Mouse (Mus musculus) bone marrow, adult 2 months (tissue): Measurements from ENCODE around the gene Mast1. TPM values are rescaled to one million over a fixed set of nuclear protein-coding genes. Genes with fewer than 3 reads are reported as not detected.
"Not testable (repeated sequence)": the region's sequence is repeated elsewhere in the genome, so short reads cannot be mapped to it uniquely, and the experiment has no call there.

Experiments used
- H3K27ac ChIP-seq: fragments of 200-500 bp; 2 replicates; pipeline ENCODE4 v1.5.1; 2012; ENCODE audit warnings: low read depth, mild to moderate bottlenecking, control low read depth, inconsistent platforms, low read length; ENCODE audit not compliant: control insufficient read depth, poor library complexity, insufficient read depth
- H3K4me1 ChIP-seq: fragments of 200-500 bp; 2 replicates; pipeline ENCODE4 v1.6.1; 2011; ENCODE audit warnings: low read length; ENCODE audit not compliant: control insufficient read depth, insufficient read depth
- H3K4me3 ChIP-seq: fragments of 200-500 bp; replicated peaks from 2 replicates; pipeline ENCODE3; 2011; ENCODE audit warnings: mild to moderate bottlenecking, low read depth, low read length, control low read depth; ENCODE audit not compliant: control insufficient read depth
- CTCF ChIP-seq: fragments of 200-500 bp; IDR thresholded peaks from 2 replicates; pipeline ENCODE4 v1.5.1; 2011; ENCODE audit warnings: low read length, control low read depth; ENCODE audit not compliant: control insufficient read depth, insufficient read depth
- POLR2A ChIP-seq: fragments of 200-500 bp; IDR thresholded peaks from 2 replicates; pipeline ENCODE4 v1.6.1; 2011; ENCODE audit warnings: low read depth, mild to moderate bottlenecking, control low read depth, low read length, borderline replicate concordance; ENCODE audit not compliant: control insufficient read depth
- WGBS: fragments of 180-500 bp; shearing (Covaris S2); methylation state at CpG from one replicate; pipeline ENCODE4 v1.1.7; 2018; 5-methylcytosine and 5-hydroxymethylcytosine counted together
- polyA plus RNA-seq: library from polyadenylated mRNA; stranded (reverse); fragments of >200 nt; gene quantifications from 2 replicates; pipeline ENCODE4 v1.2.4, GENCODE M21; 2011; ENCODE audit warnings: low replicate concordance; ENCODE audit not compliant: missing spikeins, insufficient read depth, insufficient read length

The Mast1 gene
- polyA plus RNA-seq, 1 experiment: not detected

GRCm38 (mm10) chr8:84913502-84913900, 23.7 kb downstream of the Mast1 start:
- peak overlapping the region; percentile 20 for H3K27ac ChIP-seq
- TF ChIP-seq POLR2A: no peak
- no peak for TF ChIP-seq CTCF
- 4% methylated on average over 9 of the region's 9 CpGs for WGBS

GRCm38 (mm10) chr8:84912895-84913501, 24.2 kb downstream of the Mast1 start:
- peaks cover 3% of the 10 kb centered on the region for H3K4me1 ChIP-seq
- WGBS: 3% methylated on average over 55 of the region's 55 CpGs
- TF ChIP-seq POLR2A (peak; percentile 35; the same call in 1 of the 2 replicates), CTCF (no peak)
- H3K27ac ChIP-seq: peak overlapping the region; percentile 20
- H3K4me3 ChIP-seq: peak overlapping the region; percentile 61

More at GRCm38 (mm10) chr8:84913502-84913900, 23.7 kb downstream of the Mast1 start:
- peaks cover 3% of the 10 kb centered on the region for H3K4me1 ChIP-seq
- peak overlapping the region; percentile 61 for H3K4me3 ChIP-seq

GRCm38 (mm10) chr8:84912391-84912790, 24.8 kb downstream of the Mast1 start:
- H3K4me1 ChIP-seq: peaks cover 3% of the 10 kb centered on the region
- peak overlapping the region; percentile 20; the same call in 1 of the 2 replicates for H3K27ac ChIP-seq
- 67% methylated on average over 27 of the region's 27 CpGs for WGBS
- no peak for TF ChIP-seq CTCF
- TF ChIP-seq POLR2A: no peak
- peak overlapping the region; percentile 61 for H3K4me3 ChIP-seq

GRCm38 (mm10) chr8:84911854-84912253, 25.3 kb downstream of the Mast1 start:
- Histone ChIP-seq H3K4me3 (no peak overlapping the region), H3K4me1 (peaks cover 3% of the 10 kb centered on the region), H3K27ac (no peak overlapping the region)
- TF ChIP-seq POLR2A (no peak), CTCF (no peak)
- WGBS: 92% methylated on average over 9 of the region's 9 CpGs

DNA sequence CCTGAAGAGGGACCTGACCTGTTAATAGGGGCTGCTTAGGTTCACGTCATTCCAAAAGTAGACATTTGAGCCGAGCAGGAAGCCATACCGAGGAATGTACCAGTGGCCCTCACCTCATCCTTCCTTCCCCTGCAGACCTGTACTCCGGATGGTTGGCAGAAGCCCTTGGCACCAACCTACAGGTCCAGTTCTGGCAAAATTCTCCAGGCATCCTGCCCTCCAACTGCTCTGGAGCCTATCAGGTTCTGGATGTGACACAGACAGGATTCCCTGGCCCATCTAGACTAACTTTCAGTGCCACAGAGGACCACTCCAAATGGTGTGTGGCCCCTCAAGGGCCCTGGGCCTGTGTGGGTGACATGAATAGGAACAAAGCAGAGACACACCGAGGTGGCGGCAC, 26.6 kb downstream of the Mast1 start:
- Histone ChIP-seq H3K27ac (no peak overlapping the region), H3K4me3 (no peak overlapping the region), H3K4me1 (peaks cover 3% of the 10 kb centered on the region)
- 82% methylated on average over 6 of the region's 6 CpGs for WGBS
- TF ChIP-seq POLR2A (no peak), CTCF (no peak)

DNA sequence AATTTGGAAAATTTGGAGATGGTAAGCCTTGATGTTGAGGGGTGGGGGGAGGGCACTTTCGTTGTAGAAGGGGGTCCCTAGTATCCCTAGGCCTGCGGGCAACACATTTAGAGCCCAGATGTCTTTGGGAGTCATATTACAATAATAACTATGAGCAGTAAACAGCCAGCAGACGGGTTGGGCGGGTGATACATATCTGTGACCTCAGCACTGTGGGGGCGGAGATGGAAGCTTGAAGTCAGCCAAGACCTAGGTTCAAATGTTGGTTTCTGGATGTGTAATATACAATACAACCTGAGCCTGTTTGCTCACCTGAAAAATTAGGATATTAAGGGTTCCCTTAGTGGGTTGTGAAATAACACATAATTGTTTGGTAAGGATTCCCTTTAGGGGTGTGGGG, 27.2 kb downstream of the Mast1 start:
- Histone ChIP-seq H3K4me1 (peaks cover 3% of the 10 kb centered on the region), H3K27ac (peak overlapping the region; percentile 90), H3K4me3 (no peak overlapping the region)
- TF ChIP-seq CTCF (no peak), POLR2A (no peak)
- WGBS: 64% methylated on average over 5 of the region's 5 CpGs

DNA sequence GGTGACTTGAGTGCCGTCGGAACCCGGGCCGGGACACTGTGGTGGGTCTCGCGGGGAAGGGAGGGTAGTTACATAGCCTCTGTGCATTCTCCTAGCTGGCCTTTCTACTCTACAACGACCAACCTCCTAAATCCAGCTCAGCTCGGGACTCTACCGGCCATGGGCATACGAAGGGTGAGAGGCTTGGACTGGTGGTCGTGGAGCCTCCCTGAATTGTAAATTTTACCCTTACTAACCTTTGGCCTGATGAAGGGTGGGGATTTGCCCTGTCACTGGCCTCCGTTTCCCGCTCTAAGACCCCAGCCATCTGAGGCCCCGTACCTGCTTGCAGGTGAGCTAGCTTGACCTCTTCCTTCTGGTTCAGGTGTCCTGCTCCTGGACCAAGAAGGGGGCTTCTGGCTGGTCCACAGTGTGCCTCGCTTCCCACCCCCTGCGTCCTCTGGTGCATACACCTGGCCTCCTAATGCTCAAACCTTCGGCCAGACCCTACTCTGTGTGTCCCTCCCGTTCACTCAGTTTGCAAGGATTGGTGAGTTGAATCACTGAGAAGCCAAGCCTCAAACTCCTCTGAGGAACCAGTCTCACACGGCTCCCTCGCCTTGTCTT, 27.9 kb downstream of the Mast1 start:
- Histone ChIP-seq H3K4me1 (peaks cover 5% of the 10 kb centered on the region), H3K27ac (peak overlapping the region; percentile 90), H3K4me3 (peak overlapping the region; percentile 72)
- WGBS: 38% methylated on average over 20 of the region's 20 CpGs
- TF ChIP-seq CTCF: no peak
- TF ChIP-seq POLR2A: no peak

GRCm38 (mm10) chr8:84908421-84909161, 28.6 kb downstream of the Mast1 start, which contains the start of gene Dnase2a:
TSS of gene Dnase2a (plus strand) at chr8:84908560.
- peak within 1 kb of the TSS; percentile 90 for H3K27ac ChIP-seq
- peaks cover 5% of the 10 kb centered on the region for H3K4me1 ChIP-seq
- no peak for TF ChIP-seq CTCF
- TF ChIP-seq POLR2A: peak; percentile 55; the same call in 1 of the 2 replicates
- peak within 1 kb of the TSS; percentile 72 for H3K4me3 ChIP-seq
- under 1% methylated on average over 45 of the region's 45 CpGs for WGBS

DNA sequence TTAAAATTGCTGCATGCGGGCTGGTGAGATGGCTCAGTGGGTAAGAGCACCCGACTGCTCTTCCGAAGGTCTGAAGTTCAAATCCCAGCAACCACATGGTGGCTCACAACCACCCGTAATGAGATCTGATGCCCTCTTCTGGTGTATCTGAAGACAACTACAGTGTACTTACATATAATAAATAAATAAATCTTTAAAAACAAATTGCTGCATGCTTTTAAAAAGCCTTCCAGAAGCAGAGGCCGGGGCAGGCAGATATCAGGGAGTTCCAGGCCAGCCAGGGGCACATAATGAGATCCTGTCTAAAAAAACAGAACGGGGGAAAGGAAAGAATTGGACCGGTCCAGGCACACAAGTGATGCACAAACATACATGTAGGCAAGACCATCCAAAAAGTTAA, 29.2 kb downstream of the Mast1 start:
- 7% methylated on average over 7 of the region's 7 CpGs for WGBS

More for the DNA sequence above, 29.2 kb downstream of the Mast1 start:
- H3K27ac ChIP-seq, H3K4me3 ChIP-seq, H3K4me1 ChIP-seq: not testable (repeated sequence)
